Mouse (Mus musculus): ENCODE data around the gene Cep250. TPM values are rescaled to one million over a fixed set of nuclear protein-coding genes. Genes with fewer than 3 reads are reported as not detected.

Cep250 gene
- polyA plus RNA-seq, 1 experiment from 2014 or later: 6.9 TPM

DNA sequence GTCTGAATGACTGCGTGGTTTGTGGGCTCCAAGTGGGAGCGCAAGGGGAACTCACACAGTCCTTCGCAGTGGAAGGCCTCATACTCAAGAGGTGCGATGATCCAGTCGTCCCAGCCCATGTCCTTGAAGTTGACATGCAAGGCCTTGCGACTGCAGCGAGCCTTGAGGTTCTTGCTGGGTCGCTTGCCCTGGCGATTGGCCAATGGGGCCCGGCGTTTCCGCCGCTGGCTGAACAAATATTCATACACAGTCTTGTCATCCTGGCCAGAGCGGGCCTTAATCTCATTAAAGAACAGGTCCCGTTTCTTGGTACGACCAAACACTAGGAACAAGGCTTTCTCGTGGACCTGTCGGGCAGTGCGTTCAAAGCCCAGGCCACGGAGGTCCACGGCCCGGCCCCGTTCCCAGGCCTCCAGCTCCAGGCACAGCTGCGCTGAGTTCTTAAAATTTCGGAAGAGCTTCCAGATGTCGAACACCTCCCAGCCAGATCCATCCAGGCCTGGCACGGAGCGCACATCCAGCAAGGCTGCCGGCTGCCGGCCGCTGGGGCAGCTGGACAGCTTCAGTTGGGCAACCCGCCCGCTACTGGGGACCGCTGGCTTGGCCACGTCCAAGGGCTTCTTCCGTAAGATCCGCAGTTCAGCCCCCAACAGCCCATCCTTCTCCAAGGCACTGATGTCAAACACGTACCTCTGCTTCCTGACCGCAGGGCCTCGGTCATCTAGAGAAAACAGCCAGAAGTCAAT is 14.4 kb upstream of the Cep250 start:
- H3K27ac ChIP-seq (ENCODE audit: low read length): no peak overlapping the region
- H3K4me1 ChIP-seq (ENCODE audit: control insufficient read depth, insufficient read depth, low read length): peaks cover 3% of the 10 kb centered on the region; the same call in 1 of the 2 replicates
- no peaks in the 10 kb centered on the region for H3K9me3 ChIP-seq (replicated peaks; ENCODE audit: control insufficient read depth, low read length)
- no peak overlapping the region for H3K9ac ChIP-seq (ENCODE audit: low read length)
- ATAC-seq (replicated peaks; ENCODE audit: extremely low read depth, insufficient read depth, low FRiP score): no peak
- no peak overlapping the region for H3K4me3 ChIP-seq (ENCODE audit: low read length)
- H3K36me3 ChIP-seq (ENCODE audit: control insufficient read depth, insufficient read depth): no peaks in the 10 kb centered on the region
- H3K4me2 ChIP-seq (ENCODE audit: low read depth, low read length): no peak overlapping the region
- 84% methylated on average over 40 of the region's 40 CpGs for WGBS
- H3K27me3 ChIP-seq (ENCODE audit: control insufficient read depth, insufficient read depth, low read length): 0 out of 2 replicates have a peak, but pooled peaks cover 1% of the 10 kb centered on the region

GRCm38 (mm10) chr2:155943463-155943862 is 12.8 kb upstream of the Cep250 start:
- Histone ChIP-seq H3K4me3 (ENCODE audit: low read length) (no peak overlapping the region), H3K27ac (ENCODE audit: low read length) (no peak overlapping the region), H3K9ac (ENCODE audit: low read length) (no peak overlapping the region), H3K27me3 (ENCODE audit: control insufficient read depth, insufficient read depth, low read length) (0 out of 2 replicates have a peak, but pooled peaks cover 4% of the 10 kb centered on the region), H3K4me1 (ENCODE audit: control insufficient read depth, insufficient read depth, low read length) (peaks cover 3% of the 10 kb centered on the region; the same call in 1 of the 2 replicates), H3K4me2 (ENCODE audit: low read depth, low read length) (peak overlapping the region; percentile 35), H3K9me3 (replicated peaks; ENCODE audit: control insufficient read depth, low read length) (no peaks in the 10 kb centered on the region), H3K36me3 (ENCODE audit: control insufficient read depth, insufficient read depth) (no peaks in the 10 kb centered on the region)
- ATAC-seq (replicated peaks; ENCODE audit: extremely low read depth, insufficient read depth, low FRiP score): no peak
- 9% methylated on average over 8 of the region's 8 CpGs for WGBS

DNA sequence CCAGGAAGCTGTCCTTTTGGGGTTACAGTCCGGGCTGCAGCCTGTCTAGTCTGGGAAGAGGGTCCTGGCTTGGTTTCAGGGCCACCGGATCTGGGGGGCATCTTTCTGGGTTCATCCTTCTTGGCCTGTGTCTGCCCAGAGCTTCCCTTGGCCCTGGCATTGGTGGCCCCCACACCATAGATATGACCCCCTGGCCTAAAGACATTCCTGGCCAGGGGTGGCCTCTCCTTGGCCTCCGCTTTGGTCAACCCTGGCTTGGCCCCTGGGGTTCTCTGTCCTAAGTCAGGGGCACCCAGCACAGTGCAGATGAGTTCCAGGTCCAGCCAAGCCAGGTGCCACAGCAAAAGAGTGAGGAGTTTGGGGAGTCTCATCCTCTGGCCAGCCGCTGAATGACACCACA is 11.6 kb upstream of the Cep250 start:
- Histone ChIP-seq H3K27me3 (ENCODE audit: control insufficient read depth, insufficient read depth, low read length) (peaks cover 4% of the 10 kb centered on the region; the same call in 1 of the 2 replicates), H3K4me3 (ENCODE audit: low read length) (no peak overlapping the region), H3K27ac (ENCODE audit: low read length) (no peak overlapping the region), H3K9me3 (replicated peaks; ENCODE audit: control insufficient read depth, low read length) (no peaks in the 10 kb centered on the region), H3K4me2 (ENCODE audit: low read depth, low read length) (0 out of 2 replicates have a peak overlapping the region, but pooled peaks have one; percentile 39), H3K36me3 (ENCODE audit: control insufficient read depth, insufficient read depth) (no peaks in the 10 kb centered on the region), H3K4me1 (ENCODE audit: control insufficient read depth, insufficient read depth, low read length) (peaks cover 3% of the 10 kb centered on the region; the same call in 1 of the 2 replicates), H3K9ac (ENCODE audit: low read length) (0 out of 2 replicates have a peak overlapping the region, but pooled peaks have one; percentile 8)
- ATAC-seq (replicated peaks; ENCODE audit: extremely low read depth, insufficient read depth, low FRiP score): no peak
- WGBS: 75% methylated on average over 4 of the region's 4 CpGs

GRCm38 (mm10) chr2:155945124-155945523 is 11.1 kb upstream of the Cep250 start, which contains the start of gene Gdf5:
TSS of gene Gdf5 (minus strand) at chr2:155945367.
- WGBS: 39% methylated on average over 13 of the region's 13 CpGs
- Histone ChIP-seq H3K4me3 (ENCODE audit: low read length) (0 out of 2 replicates have a peak within 1 kb of the TSS, but pooled peaks have one; percentile 15), H3K4me2 (ENCODE audit: low read depth, low read length) (peak within 1 kb of the TSS; percentile 39; the same call in 1 of the 2 replicates), H3K4me1 (ENCODE audit: control insufficient read depth, insufficient read depth, low read length) (peaks cover 3% of the 10 kb centered on the region; the same call in 1 of the 2 replicates), H3K9me3 (replicated peaks; ENCODE audit: control insufficient read depth, low read length) (no peaks in the 10 kb centered on the region), H3K27ac (ENCODE audit: low read length) (no peak within 1 kb of the TSS), H3K27me3 (ENCODE audit: control insufficient read depth, insufficient read depth, low read length) (peaks cover 4% of the 10 kb centered on the region; the same call in 1 of the 2 replicates), H3K36me3 (ENCODE audit: control insufficient read depth, insufficient read depth) (no peaks in the 10 kb centered on the region), H3K9ac (ENCODE audit: low read length) (0 out of 2 replicates have a peak within 1 kb of the TSS, but pooled peaks have one; percentile 8)
- ATAC-seq (replicated peaks; ENCODE audit: extremely low read depth, insufficient read depth, low FRiP score): no peak

DNA sequence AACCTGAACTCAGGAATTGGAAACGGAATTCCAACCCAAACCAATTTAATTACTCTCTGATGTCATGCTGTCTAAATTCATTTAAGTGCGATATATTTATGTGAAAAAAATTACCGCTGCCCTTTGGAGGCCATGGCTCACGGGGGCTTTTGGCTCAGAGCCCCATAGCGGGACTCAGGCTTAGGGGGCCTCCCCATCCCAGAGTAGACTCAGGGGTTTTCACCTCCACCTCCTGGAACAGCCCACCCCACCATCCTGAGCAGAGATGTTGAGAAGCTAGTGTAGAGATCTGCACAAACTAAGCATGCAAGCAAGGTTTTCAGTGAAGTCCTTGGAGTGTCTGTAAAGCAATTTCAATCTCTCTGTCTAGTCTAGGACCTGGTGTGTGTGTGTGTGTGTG is 10.7 kb upstream of the Cep250 start:
- no peak overlapping the region for H3K4me3 ChIP-seq (ENCODE audit: low read length)
- H3K4me1 ChIP-seq (ENCODE audit: control insufficient read depth, insufficient read depth, low read length): peaks cover 3% of the 10 kb centered on the region; the same call in 1 of the 2 replicates
- 61% methylated on average over 5 of the region's 5 CpGs for WGBS
- H3K36me3 ChIP-seq (ENCODE audit: control insufficient read depth, insufficient read depth): no peaks in the 10 kb centered on the region
- H3K9me3 ChIP-seq (replicated peaks; ENCODE audit: control insufficient read depth, low read length): no peaks in the 10 kb centered on the region
- H3K27ac ChIP-seq (ENCODE audit: low read length): no peak overlapping the region
- no peak overlapping the region for H3K9ac ChIP-seq (ENCODE audit: low read length)
- no peak overlapping the region for H3K4me2 ChIP-seq (ENCODE audit: low read depth, low read length)
- no peak for ATAC-seq (replicated peaks; ENCODE audit: extremely low read depth, insufficient read depth, low FRiP score)
- H3K27me3 ChIP-seq (ENCODE audit: control insufficient read depth, insufficient read depth, low read length): peaks cover 4% of the 10 kb centered on the region; the same call in 1 of the 2 replicates

GRCm38 (mm10) chr2:155946069-155946468 is 10.2 kb upstream of the Cep250 start:
- no peak overlapping the region for H3K27ac ChIP-seq (ENCODE audit: low read length)
- no peak overlapping the region for H3K4me3 ChIP-seq (ENCODE audit: low read length)
- no peaks in the 10 kb centered on the region for H3K36me3 ChIP-seq (ENCODE audit: control insufficient read depth, insufficient read depth)
- no peaks in the 10 kb centered on the region for H3K9me3 ChIP-seq (replicated peaks; ENCODE audit: control insufficient read depth, low read length)
- ATAC-seq (replicated peaks; ENCODE audit: extremely low read depth, insufficient read depth, low FRiP score): no peak
- peaks cover 3% of the 10 kb centered on the region; the same call in 1 of the 2 replicates for H3K4me1 ChIP-seq (ENCODE audit: control insufficient read depth, insufficient read depth, low read length)
- H3K27me3 ChIP-seq (ENCODE audit: control insufficient read depth, insufficient read depth, low read length): peaks cover 4% of the 10 kb centered on the region; the same call in 1 of the 2 replicates
- no peak overlapping the region for H3K4me2 ChIP-seq (ENCODE audit: low read depth, low read length)
- 4% methylated on average over 7 of the region's 7 CpGs for WGBS
- H3K9ac ChIP-seq (ENCODE audit: low read length): no peak overlapping the region

GRCm38 (mm10) chr2:155946499-155946898 is 9.8 kb upstream of the Cep250 start:
- H3K4me3 ChIP-seq (ENCODE audit: low read length): no peak overlapping the region
- peaks cover 4% of the 10 kb centered on the region; the same call in 1 of the 2 replicates for H3K27me3 ChIP-seq (ENCODE audit: control insufficient read depth, insufficient read depth, low read length)
- no peaks in the 10 kb centered on the region for H3K9me3 ChIP-seq (replicated peaks; ENCODE audit: control insufficient read depth, low read length)
- H3K9ac ChIP-seq (ENCODE audit: low read length): no peak overlapping the region
- no peak overlapping the region for H3K27ac ChIP-seq (ENCODE audit: low read length)
- H3K36me3 ChIP-seq (ENCODE audit: control insufficient read depth, insufficient read depth): no peaks in the 10 kb centered on the region
- no peak for ATAC-seq (replicated peaks; ENCODE audit: extremely low read depth, insufficient read depth, low FRiP score)
- 33% methylated on average over 4 of the region's 4 CpGs for WGBS
- H3K4me2 ChIP-seq (ENCODE audit: low read depth, low read length): no peak overlapping the region
- peaks cover 3% of the 10 kb centered on the region; the same call in 1 of the 2 replicates for H3K4me1 ChIP-seq (ENCODE audit: control insufficient read depth, insufficient read depth, low read length)

DNA sequence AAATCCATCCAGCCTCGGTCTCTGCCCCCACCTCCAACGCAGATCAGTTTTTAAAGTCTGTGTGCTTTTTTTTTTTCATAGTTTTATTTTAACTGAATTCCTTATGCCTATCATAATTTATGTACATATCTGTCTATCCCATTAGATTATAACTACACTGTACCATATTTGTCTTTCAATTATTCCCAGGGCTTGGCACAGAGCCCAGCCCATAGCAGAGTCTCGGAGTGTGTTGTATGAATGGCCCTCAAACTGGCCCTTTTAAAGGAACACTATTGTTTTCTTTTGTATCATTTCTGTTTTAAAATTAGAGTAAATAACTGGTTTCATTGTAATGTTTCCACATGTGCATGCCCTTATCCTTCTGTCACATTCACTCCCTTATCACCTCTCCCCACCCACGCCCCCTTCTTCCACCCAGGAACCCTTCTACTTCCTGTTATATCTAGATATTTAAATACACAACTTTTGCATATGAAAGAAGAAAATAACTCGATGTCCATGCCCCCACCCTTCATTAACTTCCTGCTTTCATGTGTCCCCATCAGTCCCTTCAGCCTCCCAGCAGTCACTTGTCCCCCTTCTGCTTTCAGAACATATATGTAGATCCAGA is 8.8 kb upstream of the Cep250 start:
- no peak for ATAC-seq (replicated peaks; ENCODE audit: extremely low read depth, insufficient read depth, low FRiP score)
- Histone ChIP-seq H3K4me3 (ENCODE audit: low read length) (no peak overlapping the region), H3K27me3 (ENCODE audit: control insufficient read depth, insufficient read depth, low read length) (peaks cover 4% of the 10 kb centered on the region; the same call in 1 of the 2 replicates), H3K36me3 (ENCODE audit: control insufficient read depth, insufficient read depth) (no peaks in the 10 kb centered on the region), H3K4me1 (ENCODE audit: control insufficient read depth, insufficient read depth, low read length) (peaks cover 3% of the 10 kb centered on the region; the same call in 1 of the 2 replicates), H3K9me3 (replicated peaks; ENCODE audit: control insufficient read depth, low read length) (no peaks in the 10 kb centered on the region), H3K9ac (ENCODE audit: low read length) (no peak overlapping the region), H3K27ac (ENCODE audit: low read length) (no peak overlapping the region), H3K4me2 (ENCODE audit: low read depth, low read length) (no peak overlapping the region)
- WGBS: 38% methylated on average over 5 of the region's 5 CpGs
